Mouse (Mus musculus): ENCODE results near the gene Mpv17l. TPM values are rescaled to one million over a fixed set of nuclear protein-coding genes. Genes with fewer than 3 reads are reported as not detected.

Gene Mpv17l
- polyA plus RNA-seq, 1 experiment = 12.6 TPM

GRCm38 (mm10) chr16:13986197-13986573, 83.2 kb downstream of the Mpv17l start:
- TF ChIP-seq POLR2A (IDR thresholded peaks at IDR 0.05; ENCODE audit: borderline replicate concordance, extremely low read depth, insufficient read depth, insufficient read length, poor library complexity, severe bottlenecking) (no peak), CTCF (IDR thresholded peaks at IDR 0.05; ENCODE audit: borderline replicate concordance, extremely low read depth, insufficient read depth, insufficient read length) (no peak)
- no peak for DNase-seq (ENCODE audit: low read depth)

- TF ChIP-seq CTCF (IDR thresholded peaks at IDR 0.05; ENCODE audit: borderline replicate concordance, extremely low read depth, insufficient read depth, insufficient read length) (no peak), POLR2A (IDR thresholded peaks at IDR 0.05; ENCODE audit: borderline replicate concordance, extremely low read depth, insufficient read depth, insufficient read length, poor library complexity, severe bottlenecking) (peak; percentile 28; the same call in 1 of the 2 replicates)
- peak; percentile 86 for DNase-seq (ENCODE audit: low read depth)
Measured at GRCm38 (mm10) chr16:13986574-13987478, 83.9 kb downstream of the Mpv17l start, which contains the start of the genes 2900011O08Rik and Ifitm7. 2900011O08Rik (plus strand) TSS chr16:13986604. Ifitm7 (minus strand) TSS chr16:13986888.

DNA sequence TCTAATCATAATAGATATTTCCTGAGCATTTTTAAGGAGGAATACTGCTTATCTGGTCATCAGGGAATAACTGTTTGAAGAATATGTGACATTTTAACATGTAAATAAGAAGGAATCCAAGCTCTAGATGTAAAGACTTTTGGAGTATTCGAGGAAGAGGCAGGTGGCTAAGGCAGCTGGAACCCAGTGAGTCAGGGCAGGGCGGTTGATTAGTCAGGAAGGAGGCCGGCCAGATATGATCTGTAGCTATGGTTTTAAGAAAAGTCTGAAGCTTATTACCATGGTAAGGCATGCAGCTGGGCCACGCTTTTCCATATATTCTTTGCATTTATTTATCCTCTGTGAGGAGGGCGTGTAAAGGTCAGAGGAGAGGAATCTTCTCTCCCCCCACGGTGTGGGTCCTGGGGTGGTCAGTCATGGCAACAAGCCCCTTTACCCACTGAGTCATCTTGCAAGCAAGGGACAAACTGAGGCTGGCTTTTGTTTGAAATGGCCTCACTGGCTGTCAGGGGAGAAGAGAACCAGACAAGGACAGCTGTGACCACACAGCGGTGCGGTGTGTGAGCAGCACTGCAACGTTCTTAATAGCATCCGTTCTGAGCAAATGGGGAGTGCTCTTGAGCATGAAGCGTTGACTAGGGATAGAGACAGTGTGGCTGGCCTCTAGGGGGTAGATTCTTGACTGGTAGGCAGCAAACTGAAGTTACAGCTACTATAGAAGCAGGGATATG, 89.7 kb downstream of the Mpv17l start:
- no peak for DNase-seq (ENCODE audit: low read depth)
- TF ChIP-seq CTCF (IDR thresholded peaks at IDR 0.05; ENCODE audit: borderline replicate concordance, extremely low read depth, insufficient read depth, insufficient read length) = no peak
- no peak for TF ChIP-seq POLR2A (IDR thresholded peaks at IDR 0.05; ENCODE audit: borderline replicate concordance, extremely low read depth, insufficient read depth, insufficient read length, poor library complexity, severe bottlenecking)

DNA sequence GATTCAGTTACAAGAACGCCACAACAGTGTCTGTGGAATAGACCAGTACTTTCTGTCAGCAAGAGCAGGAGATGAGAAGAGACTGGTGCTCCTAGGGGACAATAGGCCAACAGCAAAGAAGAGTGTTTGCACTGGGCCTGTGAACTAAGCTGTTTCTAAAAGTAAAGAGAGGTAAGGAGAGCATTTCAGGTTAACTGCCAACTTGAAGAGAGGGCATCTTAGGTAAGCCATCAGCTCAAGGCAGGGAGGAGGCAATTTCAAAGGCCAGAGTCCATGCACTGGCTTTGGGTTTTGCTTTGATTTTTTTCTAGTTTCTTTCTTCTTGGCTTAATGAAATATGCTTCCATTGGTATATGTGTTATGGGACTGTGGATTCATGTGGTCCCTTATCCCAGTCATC, 91.1 kb downstream of the Mpv17l start:
- DNase-seq (ENCODE audit: low read depth) = no peak
- TF ChIP-seq POLR2A (IDR thresholded peaks at IDR 0.05; ENCODE audit: borderline replicate concordance, extremely low read depth, insufficient read depth, insufficient read length, poor library complexity, severe bottlenecking) = no peak
- TF ChIP-seq CTCF (IDR thresholded peaks at IDR 0.05; ENCODE audit: borderline replicate concordance, extremely low read depth, insufficient read depth, insufficient read length) = no peak

- DNase-seq (ENCODE audit: low read depth) = no peak
- TF ChIP-seq POLR2A (IDR thresholded peaks at IDR 0.05; ENCODE audit: borderline replicate concordance, extremely low read depth, insufficient read depth, insufficient read length, poor library complexity, severe bottlenecking) (no peak), CTCF (IDR thresholded peaks at IDR 0.05; ENCODE audit: borderline replicate concordance, extremely low read depth, insufficient read depth, insufficient read length) (no peak)
Measured at GRCm38 (mm10) chr16:13994502-13994901, 91.5 kb downstream of the Mpv17l start.

Other genes with a start within 250 kb of the Mpv17l start
- 23.6 and 24.3 TPM in 2 replicates for gene Parn, start 235.0 kb upstream of the Mpv17l start, polyA plus RNA-seq (2012; rRNA removed)
- gene Bfar, start 231.3 kb upstream of the Mpv17l start, polyA plus RNA-seq (2012; rRNA removed) = 40.1 and 41.5 TPM in 2 replicates
- gene 3110001I22Rik, start 231.2 kb upstream of the Mpv17l start, polyA plus RNA-seq (2012; rRNA removed) = 5.4 TPM in 2 replicates
- 0.29 and 0.34 TPM in 2 replicates for gene Pla2g10, start 172.2 kb upstream of the Mpv17l start, polyA plus RNA-seq (2012; rRNA removed)
- gene Rrn3, start 122.5 kb upstream of the Mpv17l start, polyA plus RNA-seq (2012; rRNA removed) = 32.2 and 49.1 TPM in 2 replicates
- 136 and 159 TPM in 2 replicates for gene Ntan1, start 84.3 kb upstream of the Mpv17l start, polyA plus RNA-seq (2012; rRNA removed)
- 45.8 and 57.9 TPM in 2 replicates for gene Pdxdc1, start within 50 bp of the Mpv17l start, polyA plus RNA-seq (2012; rRNA removed)
- 131 and 135 TPM in 2 replicates for gene 2900011O08Rik, start 83.4 kb downstream of the Mpv17l start, polyA plus RNA-seq (2012; rRNA removed)
- 1.4 and 1.6 TPM in 2 replicates for gene Ifitm7, start 83.7 kb downstream of the Mpv17l start, polyA plus RNA-seq (2012; rRNA removed)

All from brain, embryonic 14.5 days (tissue).